Mouse (Mus musculus): ENCODE measurements around the gene Snrk. TPM values are rescaled to one million over a fixed set of nuclear protein-coding genes. Genes with fewer than 3 reads are reported as not detected.

Snrk gene
- polyA plus RNA-seq, 1 experiment from 2014 or later = 84.7 TPM

DNA sequence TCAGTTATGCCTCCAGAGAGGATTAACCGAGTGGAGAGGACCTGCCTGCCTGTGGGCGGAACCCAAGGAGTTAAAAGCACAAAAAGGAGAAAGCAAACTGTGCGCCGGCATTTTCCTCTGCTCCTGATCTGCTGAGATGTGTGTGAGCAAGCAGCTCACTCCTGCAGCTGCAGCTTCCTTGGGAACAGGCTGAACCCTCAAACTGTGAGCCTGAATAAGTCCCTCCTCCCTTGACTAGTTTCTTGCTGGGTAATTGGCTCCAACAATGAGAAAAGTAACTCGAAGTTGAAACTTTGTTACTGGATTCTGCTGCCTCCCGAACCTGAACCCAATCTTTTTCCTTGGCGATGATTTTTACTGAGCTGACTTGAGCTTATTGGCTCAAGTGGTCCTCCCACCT lies 25.9 kb upstream of the Snrk start:
- no peak overlapping the region for H3K4me2 ChIP-seq (replicated peaks)
- no peaks in the 10 kb centered on the region for H3K9me3 ChIP-seq
- H3K4me1 ChIP-seq = peaks cover 3% of the 10 kb centered on the region; the same call in 1 of the 2 replicates
- no peaks in the 10 kb centered on the region for H3K36me3 ChIP-seq
- no peak overlapping the region for H3K9ac ChIP-seq (replicated peaks)
- no peak overlapping the region for H3K27ac ChIP-seq (replicated peaks)
- 33% methylated on average over 7 of the region's 7 CpGs for WGBS
- no peaks in the 10 kb centered on the region for H3K27me3 ChIP-seq
- H3K4me3 ChIP-seq = no peak overlapping the region
- no peak for ATAC-seq (replicated peaks)

DNA sequence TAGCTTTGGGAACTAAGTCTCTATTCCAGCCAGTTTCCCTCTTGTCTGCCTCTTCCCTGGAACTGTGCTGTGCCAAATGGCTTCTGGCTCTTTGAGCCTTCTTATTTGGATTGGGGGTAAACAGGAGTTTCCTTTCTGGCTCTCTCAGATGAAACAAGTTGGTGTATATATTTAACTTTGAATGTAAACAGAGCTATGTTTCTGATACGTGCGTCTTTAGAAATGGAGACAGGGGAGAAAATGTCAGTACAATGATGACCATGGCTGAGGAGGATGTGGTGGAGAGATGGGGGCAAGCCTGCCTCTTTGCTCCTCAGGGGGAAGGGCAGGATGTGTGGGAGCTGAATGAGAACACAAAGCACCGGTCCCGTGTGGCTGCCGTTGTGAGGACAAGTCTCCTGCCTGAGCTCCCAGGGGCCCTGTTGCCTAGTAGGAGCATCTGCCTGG lies 25.3 kb upstream of the Snrk start:
- Histone ChIP-seq H3K27me3 (no peaks in the 10 kb centered on the region), H3K4me1 (peaks cover 3% of the 10 kb centered on the region; the same call in 1 of the 2 replicates), H3K27ac (replicated peaks) (no peak overlapping the region), H3K4me2 (replicated peaks) (no peak overlapping the region), H3K9me3 (no peaks in the 10 kb centered on the region), H3K36me3 (no peaks in the 10 kb centered on the region), H3K4me3 (no peak overlapping the region), H3K9ac (replicated peaks) (no peak overlapping the region)
- WGBS = 73% methylated on average over 5 of the region's 5 CpGs
- no peak for ATAC-seq (replicated peaks)

DNA sequence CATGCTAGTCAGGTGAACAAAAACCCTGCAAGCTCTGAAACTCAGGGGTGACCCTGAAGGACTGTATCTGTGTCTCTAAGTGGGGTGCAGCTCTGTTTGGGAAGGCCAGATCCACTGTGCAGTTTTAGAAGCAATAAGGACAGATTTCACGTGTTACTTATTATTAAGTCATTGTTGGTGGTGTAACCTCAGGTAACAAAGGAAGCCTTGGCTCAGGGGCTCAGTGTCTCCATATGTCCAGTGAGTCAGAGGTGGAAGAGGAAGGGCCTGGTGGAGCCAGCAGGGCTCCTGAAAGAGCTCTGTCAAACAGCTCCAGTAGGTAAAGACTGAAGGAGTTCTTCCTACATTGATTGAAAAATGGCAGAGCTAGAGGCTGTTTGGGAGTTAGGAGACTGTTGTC lies 22.9 kb upstream of the Snrk start:
- no peak for ATAC-seq (replicated peaks)
- Histone ChIP-seq H3K4me3 (no peak overlapping the region), H3K4me1 (no peaks in the 10 kb centered on the region), H3K27ac (replicated peaks) (no peak overlapping the region), H3K36me3 (no peaks in the 10 kb centered on the region), H3K27me3 (no peaks in the 10 kb centered on the region), H3K4me2 (replicated peaks) (no peak overlapping the region), H3K9ac (replicated peaks) (no peak overlapping the region), H3K9me3 (no peaks in the 10 kb centered on the region)
- 91% methylated on average over 1 of the region's 1 CpGs for WGBS

DNA sequence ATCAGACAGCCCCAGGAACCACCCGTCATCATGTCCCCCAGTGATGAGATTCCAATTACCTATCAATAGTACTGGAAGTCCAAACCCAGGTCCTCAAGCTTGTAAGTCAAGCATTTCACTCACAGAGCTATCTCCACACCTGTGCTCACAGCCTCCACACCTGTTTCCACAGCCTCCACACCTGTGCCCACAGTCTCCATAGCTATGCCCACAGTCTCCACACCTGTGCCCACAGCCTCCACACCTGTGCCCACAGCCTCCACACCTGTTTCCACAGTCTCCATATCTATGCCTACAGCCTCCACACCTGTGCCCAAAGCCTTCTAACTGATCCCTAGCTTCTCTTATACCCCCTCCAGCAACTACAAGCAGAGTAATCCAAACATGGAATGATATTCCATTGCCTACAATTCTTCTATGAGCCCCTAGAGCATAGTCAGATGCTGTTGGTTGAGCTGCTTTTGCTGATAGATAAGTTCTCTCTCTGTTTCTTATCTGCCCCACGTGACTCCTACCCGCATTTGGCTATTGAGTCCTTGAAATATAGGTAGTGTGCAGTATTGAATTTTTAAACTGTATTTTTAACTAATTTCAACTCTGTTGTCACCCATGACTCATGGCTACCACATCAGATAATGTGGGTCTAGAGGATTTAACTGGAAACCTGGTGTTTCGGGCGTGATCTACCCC lies 20.1 kb upstream of the Snrk start:
- no peak for ATAC-seq (replicated peaks)
- Histone ChIP-seq H3K9me3 (no peaks in the 10 kb centered on the region), H3K4me2 (replicated peaks) (no peak overlapping the region), H3K27ac (replicated peaks) (no peak overlapping the region), H3K9ac (replicated peaks) (no peak overlapping the region), H3K36me3 (no peaks in the 10 kb centered on the region), H3K4me1 (no peaks in the 10 kb centered on the region), H3K4me3 (no peak overlapping the region), H3K27me3 (no peaks in the 10 kb centered on the region)
- 92% methylated on average over 5 of the region's 5 CpGs for WGBS

GRCm38 (mm10) chr9:122097535-122097934 lies 19.5 kb upstream of the Snrk start:
- H3K9me3 ChIP-seq = no peaks in the 10 kb centered on the region
- no peaks in the 10 kb centered on the region for H3K36me3 ChIP-seq
- H3K27me3 ChIP-seq = no peaks in the 10 kb centered on the region
- no peak overlapping the region for H3K4me3 ChIP-seq
- no peak for ATAC-seq (replicated peaks)
- WGBS = 76% methylated on average over 6 of the region's 6 CpGs
- H3K4me1 ChIP-seq = no peaks in the 10 kb centered on the region
- no peak overlapping the region for H3K4me2 ChIP-seq (replicated peaks)
- H3K9ac ChIP-seq (replicated peaks) = no peak overlapping the region
- H3K27ac ChIP-seq (replicated peaks) = no peak overlapping the region

DNA sequence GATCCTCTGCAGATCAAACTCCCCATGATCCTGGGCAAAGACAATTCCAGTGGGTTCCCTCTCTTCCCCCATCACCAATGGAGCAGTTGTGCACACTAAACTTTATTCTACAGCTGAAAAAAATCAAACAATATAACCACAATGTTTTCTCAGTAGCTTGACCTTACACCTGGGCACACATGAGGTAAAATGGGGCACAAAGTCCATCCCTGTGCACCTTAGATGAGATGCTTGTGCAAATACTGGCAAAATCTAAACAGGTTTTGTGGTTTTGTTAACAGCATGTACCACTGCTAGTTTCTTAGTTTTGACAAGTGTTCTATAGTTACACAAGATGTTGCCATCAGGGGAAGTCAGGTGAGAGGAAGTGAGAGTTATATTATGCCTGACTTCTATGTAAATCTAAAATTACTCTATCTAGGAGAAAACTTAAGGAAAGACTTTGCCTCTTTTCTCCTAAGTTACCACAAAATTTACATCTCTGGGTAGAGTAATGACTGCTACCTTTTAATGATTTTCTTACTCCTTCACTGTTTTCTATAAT lies 16.4 kb upstream of the Snrk start:
- no peaks in the 10 kb centered on the region for H3K27me3 ChIP-seq
- ATAC-seq (replicated peaks) = no peak
- H3K4me1 ChIP-seq = no peaks in the 10 kb centered on the region
- H3K4me2 ChIP-seq (replicated peaks) = no peak overlapping the region
- no peaks in the 10 kb centered on the region for H3K9me3 ChIP-seq
- H3K9ac ChIP-seq (replicated peaks) = no peak overlapping the region
- H3K36me3 ChIP-seq = no peaks in the 10 kb centered on the region
- H3K4me3 ChIP-seq = no peak overlapping the region
- no peak overlapping the region for H3K27ac ChIP-seq (replicated peaks)

DNA sequence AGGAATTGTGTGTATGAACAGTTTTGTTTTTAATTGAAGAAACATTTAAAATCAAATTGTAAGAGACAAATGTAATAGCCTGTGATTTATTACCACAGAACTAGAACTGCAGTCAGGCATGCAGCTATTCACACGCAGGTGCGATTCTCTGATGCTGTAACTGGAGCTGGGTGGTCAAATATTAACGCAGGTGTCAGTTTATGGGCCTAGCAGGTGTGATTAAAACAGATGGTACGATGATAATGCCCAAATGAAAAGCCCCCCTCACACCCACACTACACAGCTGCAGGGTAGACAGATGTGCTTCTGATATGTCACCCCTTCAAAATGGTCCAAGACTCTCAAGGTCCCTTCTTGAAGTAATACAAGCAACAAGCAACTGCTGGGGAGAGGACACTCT lies 15.9 kb upstream of the Snrk start:
- Histone ChIP-seq H3K27ac (replicated peaks) (no peak overlapping the region), H3K9me3 (no peaks in the 10 kb centered on the region), H3K36me3 (no peaks in the 10 kb centered on the region), H3K27me3 (no peaks in the 10 kb centered on the region), H3K4me2 (replicated peaks) (no peak overlapping the region), H3K4me3 (no peak overlapping the region), H3K9ac (replicated peaks) (no peak overlapping the region), H3K4me1 (no peaks in the 10 kb centered on the region)
- ATAC-seq (replicated peaks) = no peak
- WGBS = 80% methylated on average over 4 of the region's 4 CpGs

DNA sequence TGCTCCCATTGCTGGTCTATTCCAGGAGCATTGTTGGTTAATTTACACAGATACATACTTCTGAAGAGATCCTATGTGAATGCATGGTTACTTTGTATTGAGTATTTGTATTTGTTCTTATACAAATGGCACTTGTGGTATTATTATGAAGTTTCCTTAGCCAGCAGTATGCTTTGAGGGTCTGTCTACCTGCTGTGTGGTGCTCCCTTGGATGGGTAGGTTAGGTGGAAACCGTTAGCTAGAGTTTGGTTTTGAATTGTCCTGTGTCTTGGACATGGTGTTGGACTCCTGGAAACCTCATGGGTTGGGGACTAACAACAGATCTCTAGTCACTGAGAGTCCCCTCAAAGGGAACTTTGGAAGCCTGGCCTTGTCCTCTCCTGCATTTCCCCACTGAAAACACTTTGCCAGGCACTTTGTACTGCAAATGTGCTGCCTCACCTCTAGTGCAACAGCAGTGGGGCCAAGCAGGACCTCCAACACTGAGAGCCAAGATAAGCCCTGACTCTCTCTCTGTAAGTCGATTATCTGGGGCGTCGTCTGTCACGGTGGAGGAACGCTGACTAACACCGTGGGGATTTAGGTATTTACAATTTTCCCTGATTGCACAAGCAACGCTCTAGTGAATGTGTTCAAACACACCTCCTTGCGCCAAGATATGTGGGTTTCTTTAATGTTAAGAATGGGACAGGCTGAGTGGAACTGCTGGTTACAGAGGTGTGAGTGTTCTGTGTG lies 13.3 kb upstream of the Snrk start:
- Histone ChIP-seq H3K4me1 (no peaks in the 10 kb centered on the region), H3K36me3 (no peaks in the 10 kb centered on the region), H3K9me3 (no peaks in the 10 kb centered on the region), H3K9ac (replicated peaks) (no peak overlapping the region), H3K4me3 (no peak overlapping the region), H3K27ac (replicated peaks) (no peak overlapping the region), H3K4me2 (replicated peaks) (no peak overlapping the region), H3K27me3 (no peaks in the 10 kb centered on the region)
- 72% methylated on average over 9 of the region's 9 CpGs for WGBS
- ATAC-seq (replicated peaks) = no peak

- ATAC-seq (replicated peaks) = no peak
- H3K4me2 ChIP-seq (replicated peaks) = no peak overlapping the region
- no peaks in the 10 kb centered on the region for H3K27me3 ChIP-seq
- H3K36me3 ChIP-seq = no peaks in the 10 kb centered on the region
- no peaks in the 10 kb centered on the region for H3K4me1 ChIP-seq
- no peaks in the 10 kb centered on the region for H3K9me3 ChIP-seq
- H3K9ac ChIP-seq (replicated peaks) = no peak overlapping the region
- 55% methylated on average over 7 of the region's 7 CpGs for WGBS
- H3K4me3 ChIP-seq = no peak overlapping the region
- no peak overlapping the region for H3K27ac ChIP-seq (replicated peaks)
Observed at GRCm38 (mm10) chr9:122104285-122104829, 12.7 kb upstream of the Snrk start.

GRCm38 (mm10) chr9:122107701-122108375 lies 9.2 kb upstream of the Snrk start:
- Histone ChIP-seq H3K4me2 (replicated peaks) (no peak overlapping the region), H3K36me3 (no peaks in the 10 kb centered on the region), H3K27me3 (no peaks in the 10 kb centered on the region), H3K4me1 (no peaks in the 10 kb centered on the region), H3K9me3 (no peaks in the 10 kb centered on the region), H3K4me3 (no peak overlapping the region), H3K27ac (replicated peaks) (no peak overlapping the region), H3K9ac (replicated peaks) (no peak overlapping the region)
- 66% methylated on average over 7 of the region's 7 CpGs for WGBS
- ATAC-seq (replicated peaks) = no peak

- Histone ChIP-seq H3K27me3 (no peaks in the 10 kb centered on the region), H3K4me3 (no peak overlapping the region), H3K9me3 (no peaks in the 10 kb centered on the region), H3K36me3 (no peaks in the 10 kb centered on the region), H3K27ac (replicated peaks) (0 out of 2 replicates have a peak overlapping the region, but pooled peaks have one; percentile 36), H3K4me1 (no peaks in the 10 kb centered on the region), H3K9ac (replicated peaks) (no peak overlapping the region), H3K4me2 (replicated peaks) (no peak overlapping the region)
- 49% methylated on average over 8 of the region's 8 CpGs for WGBS
- ATAC-seq (replicated peaks) = no peak
Observed at GRCm38 (mm10) chr9:122109553-122110225, 7.4 kb upstream of the Snrk start.

Measured in forebrain, embryonic 15.5 days (tissue).